Mouse (Mus musculus) gastrocnemius, postnatal 14 days (tissue): ENCODE data around the gene Rad54l2. TPM values are rescaled to one million over a fixed set of nuclear protein-coding genes. Genes with fewer than 3 reads are reported as not detected.

Experiments used
- DNase-seq: peaks from one replicate; pipeline ENCODE4 v3.0.0; 2021; ENCODE audit warnings: mixed read lengths
- intact Hi-C: fragments of 180-260 bp; cut with DNase I; formaldehyde crosslinking; loops from one replicate; pipeline ENCODE4 v1.15.1; 2025; ENCODE audit warnings: low total_unique reads
- long read RNA-seq, 2 experiments: library from polyadenylated mRNA; stranded (forward); transcript quantifications; one replicate each; pipeline ENCODE4 v2.0.0; 2021
- total RNA-seq, 2 experiments: library from RNA; stranded (reverse); gene quantifications; 2 replicates each; pipeline ENCODE4 v1.2.3; 2021

Gene Rad54l2
- 1 to 10 TPM; 6.6 to 7.1 TPM for total RNA-seq
- long read RNA-seq, experiment 1, partial matches to known transcripts = 0 of 2 reads
- long read RNA-seq, experiment 1, other reads (novel, unspliced or antisense) = 2 of 2 reads
- long read RNA-seq, experiment 2, partial matches to known transcripts = 0 of 1 reads
- long read RNA-seq, experiment 2, other reads (novel, unspliced or antisense) = 1 of 1 reads

DNA sequence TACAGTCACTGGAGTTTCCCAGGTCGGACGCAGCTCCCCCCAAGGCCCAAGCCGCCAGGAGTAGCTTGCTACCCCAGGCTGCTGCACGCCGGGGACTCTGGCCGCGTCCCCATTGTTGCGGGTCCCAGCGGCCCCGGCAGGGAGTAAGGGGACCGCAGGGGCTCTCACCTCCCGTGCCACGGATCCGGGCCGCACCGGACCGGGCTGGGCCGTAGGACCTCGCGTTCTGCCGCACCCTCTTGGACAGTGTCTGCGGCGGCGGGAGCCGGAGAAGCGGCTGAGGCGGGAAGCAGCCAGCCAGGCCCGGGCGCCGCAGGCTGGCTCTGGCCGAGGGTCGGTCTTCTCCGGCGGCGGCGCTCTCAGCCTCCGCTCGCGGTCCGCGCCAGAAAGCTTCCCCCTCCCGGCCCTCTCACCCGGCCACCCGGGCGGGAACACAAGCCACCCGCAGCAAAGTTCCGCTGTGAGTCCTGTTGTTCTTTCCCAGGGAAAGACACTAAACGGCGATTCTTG lies at the start of gene Rad54l2:
Gene Rad54l2, minus strand, starts transcription at position 383 of the 510 bp plus-strand sequence.
- intact Hi-C loops = no loop called here
- peak; percentile 88 for DNase-seq

DNA sequence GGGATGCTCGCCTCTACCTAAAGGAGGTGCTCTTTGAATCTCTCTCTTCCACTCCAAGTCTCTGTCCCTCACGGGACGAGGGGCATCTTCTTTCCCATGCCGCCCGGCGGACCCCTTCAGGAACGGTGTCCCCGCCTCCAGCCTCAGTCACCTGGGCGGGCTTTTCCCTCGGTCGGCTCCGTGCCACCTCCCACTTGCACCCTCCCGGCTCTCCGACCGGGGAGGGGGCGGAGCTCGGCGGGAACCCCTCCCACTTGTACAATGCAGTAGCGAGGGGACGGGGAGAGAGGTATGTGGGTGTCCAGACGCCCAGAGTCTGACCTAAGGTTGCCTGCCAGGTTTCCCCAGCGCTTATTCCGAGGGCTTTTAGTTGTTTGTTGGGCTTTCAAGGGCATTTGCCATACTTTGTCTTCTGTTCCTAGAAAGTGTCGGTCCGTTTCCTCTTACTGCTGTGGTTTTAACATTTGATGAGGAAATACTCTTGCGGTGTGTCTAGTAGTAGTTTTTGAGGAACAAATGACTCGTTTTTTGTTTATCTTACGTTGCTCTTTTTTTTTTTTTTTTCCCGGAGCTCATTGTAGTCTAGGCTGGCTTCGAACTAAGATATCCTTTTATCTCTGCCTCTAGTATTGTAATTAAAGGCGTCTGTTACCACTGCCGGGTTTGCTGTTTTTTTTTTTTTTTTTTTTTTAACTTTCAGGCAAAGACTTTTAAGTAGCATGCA lies 33.5 kb upstream of the Rad54l2 start:
- peak; percentile 87 for DNase-seq
- intact Hi-C loops = loop anchor here (10.0 kb wide), 1 partner anchor 62 kb away; the partner anchor contains the start of gene Rbm15b

DNA sequence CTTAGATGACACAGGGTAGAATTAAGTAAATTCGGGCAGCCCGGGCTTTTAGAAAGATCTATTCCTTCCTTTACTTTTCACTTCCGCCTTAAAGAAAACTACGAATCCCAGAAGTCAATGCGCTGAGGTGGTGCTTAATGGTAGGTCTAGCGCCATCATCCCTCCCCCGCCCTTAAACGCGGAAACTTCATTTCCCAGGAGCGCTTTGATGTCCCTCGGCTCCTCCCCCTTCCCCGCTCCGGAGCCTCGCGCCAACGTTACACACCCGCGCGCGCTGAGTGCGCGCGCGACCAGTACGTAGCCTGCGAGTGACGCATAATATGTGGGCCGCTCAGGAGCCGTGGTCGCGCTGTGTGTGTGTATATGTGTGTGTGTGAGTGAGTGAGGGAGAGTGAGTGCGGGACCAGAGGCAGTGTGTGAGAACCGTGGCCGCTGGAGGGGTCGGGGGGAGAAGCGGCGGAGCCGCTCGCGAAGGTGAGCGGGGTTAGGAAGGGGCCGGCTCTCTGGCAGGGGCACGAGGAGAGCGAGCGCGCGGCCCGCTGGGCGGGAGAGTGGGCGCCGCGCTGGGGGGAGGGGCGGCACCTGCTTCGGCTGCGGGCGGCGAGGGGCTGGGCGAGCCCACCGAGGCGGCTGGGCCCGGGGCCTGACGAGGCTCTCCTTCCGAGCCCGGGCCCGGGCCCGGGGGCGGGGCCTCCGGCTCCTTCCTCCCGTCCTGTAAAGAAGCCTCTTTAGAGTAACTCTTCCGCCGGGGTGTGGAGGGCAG lies 32.8 kb upstream of the Rad54l2 start, which contains the start of gene Dcaf1:
Gene Dcaf1, plus strand, starts transcription at position 257 of the 763 bp plus-strand sequence.
- DNase-seq = peak; percentile 94
- intact Hi-C loops = loop anchor here (10.0 kb wide), 1 partner anchor 63 kb away; the partner anchor contains the start of gene Rbm15b

DNA sequence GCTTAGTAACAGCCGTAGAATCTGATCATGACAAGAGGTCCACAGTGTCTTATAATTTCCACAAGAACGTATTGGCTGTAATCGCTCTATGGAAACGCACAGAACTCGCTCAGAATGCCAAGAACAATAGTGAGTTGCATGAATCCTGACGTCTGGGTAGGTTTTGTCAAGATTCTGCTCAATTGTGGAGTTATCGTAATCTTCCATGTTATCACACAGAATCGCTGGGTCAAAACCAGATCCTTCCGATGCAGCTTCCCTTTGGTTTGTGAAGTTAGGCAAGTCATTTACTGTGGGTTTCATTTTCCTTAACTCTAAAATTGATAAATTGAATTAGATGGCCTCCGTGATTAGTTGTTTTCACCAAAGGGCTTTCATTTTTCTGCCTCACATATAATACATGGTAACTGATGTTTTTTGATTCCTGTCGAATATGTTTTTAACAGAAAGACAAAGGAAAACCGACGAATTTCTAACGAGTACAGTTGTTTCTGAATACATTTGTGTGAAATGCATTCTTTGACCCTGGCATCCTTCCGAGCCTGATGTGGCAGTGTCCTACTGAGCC lies 32.1 kb upstream of the Rad54l2 start:
- DNase-seq = no peak
- intact Hi-C loops = loop anchor here (10.0 kb wide), 1 partner anchor 64 kb away; the partner anchor contains the start of gene Rbm15b

DNA sequence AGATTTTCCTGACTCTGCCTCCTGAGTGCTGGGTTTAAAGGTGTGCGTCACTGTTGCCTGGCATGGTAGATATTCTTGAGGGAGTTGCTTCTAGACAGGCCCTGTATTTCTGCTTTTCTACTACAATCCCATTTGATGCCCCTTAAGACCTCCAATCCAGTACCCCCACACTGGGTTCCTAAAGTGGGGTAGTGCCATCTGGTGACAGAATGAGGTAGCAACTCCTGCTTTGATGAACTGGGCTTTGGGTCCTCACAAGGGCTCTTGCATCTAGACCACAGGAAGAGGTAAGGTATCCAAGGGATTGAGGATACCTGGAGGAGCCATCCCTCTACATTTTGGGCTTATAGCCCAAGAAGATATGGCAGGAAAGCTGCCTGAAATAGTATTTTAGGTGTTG lies 30.2 kb upstream of the Rad54l2 start:
- DNase-seq = no peak
- intact Hi-C loops = loop anchor here (5.0 kb wide), 1 partner anchor 142 kb away; no protein-coding TSS in a partner anchor

DNA sequence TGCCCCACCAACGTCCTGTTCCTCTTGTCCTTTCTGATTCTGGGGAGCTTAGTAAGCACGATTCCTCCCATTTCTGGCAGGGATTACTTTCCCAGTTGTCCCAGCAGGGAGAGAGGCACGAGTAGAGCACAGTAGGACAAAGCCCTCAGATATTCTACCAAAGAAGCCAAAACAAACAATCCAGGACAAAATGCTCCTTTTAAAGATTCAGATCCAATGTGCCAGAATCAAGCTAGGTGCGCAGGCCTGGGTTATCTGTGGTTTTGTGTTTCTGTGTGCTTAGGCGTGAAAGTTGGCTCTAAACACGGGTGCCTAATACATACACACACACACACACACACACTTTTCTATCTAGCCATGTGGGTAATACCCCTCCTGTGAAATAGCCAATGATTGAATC lies 29.2 kb upstream of the Rad54l2 start:
- DNase-seq = no peak
- intact Hi-C loops = loop anchor here (5.0 kb wide), 1 partner anchor 141 kb away; no protein-coding TSS in a partner anchor

DNA sequence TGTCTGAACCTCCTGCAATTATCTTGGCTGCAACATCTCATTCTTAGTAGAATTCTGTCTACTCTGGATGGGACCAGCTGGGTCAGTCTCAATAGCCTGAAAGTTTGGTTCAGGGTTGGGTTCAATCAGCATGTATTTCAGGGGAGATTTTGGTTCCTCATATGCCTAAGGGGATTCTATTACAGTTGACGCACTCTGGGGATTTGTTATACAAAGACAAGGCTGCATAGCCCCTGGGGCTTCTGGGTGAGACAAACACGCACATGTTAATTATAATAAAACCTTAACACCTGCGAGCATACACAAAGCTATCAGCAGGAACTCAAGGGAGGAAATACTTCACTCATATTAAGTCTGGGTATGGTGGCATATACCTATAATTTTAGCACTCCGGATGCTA lies 17.5 kb upstream of the Rad54l2 start:
- intact Hi-C loops = no loop called here
- DNase-seq = no peak

DNA sequence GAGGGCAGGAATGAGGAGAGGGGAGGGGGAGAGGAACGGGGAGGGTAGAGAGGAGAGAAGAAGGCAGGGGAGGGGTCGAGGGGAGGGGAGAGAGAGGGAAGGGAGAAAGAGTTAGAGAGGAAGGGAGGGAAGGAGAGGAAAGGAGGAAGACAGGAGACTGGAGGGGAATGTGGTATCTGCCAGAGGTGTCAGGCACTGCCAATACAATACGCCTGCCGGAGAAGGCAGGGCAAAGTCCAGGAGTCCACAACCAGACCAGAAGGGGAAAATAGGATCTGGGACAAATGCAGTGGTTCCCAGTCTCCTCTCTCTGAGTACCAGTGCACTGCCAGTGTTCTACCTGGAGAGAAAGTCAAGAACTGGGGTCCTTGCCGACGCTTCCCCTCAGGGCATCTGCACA lies 1.8 kb upstream of the Rad54l2 start:
- no peak for DNase-seq
- intact Hi-C loops = no loop called here

DNA sequence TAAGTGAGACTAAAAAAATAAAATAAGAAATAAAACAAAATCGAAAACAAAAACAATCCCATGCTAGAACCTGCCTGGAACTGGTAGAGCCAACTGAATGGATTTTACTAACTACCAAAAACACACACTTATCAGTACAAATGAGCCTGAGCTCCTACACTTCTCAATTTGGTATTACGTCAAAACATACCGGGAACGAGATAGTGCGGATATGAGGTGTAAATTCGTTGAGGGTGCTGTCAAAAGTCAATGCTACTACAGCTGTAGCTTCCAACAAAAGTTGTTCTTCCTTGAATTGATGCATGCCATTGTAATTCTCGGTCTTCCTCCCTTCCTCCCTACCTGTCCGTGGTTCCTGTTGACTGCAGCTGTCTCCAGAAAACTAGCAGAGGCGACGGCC lies 369 bp upstream of the Rad54l2 start:
- intact Hi-C loops = no loop called here
- no peak for DNase-seq

DNA sequence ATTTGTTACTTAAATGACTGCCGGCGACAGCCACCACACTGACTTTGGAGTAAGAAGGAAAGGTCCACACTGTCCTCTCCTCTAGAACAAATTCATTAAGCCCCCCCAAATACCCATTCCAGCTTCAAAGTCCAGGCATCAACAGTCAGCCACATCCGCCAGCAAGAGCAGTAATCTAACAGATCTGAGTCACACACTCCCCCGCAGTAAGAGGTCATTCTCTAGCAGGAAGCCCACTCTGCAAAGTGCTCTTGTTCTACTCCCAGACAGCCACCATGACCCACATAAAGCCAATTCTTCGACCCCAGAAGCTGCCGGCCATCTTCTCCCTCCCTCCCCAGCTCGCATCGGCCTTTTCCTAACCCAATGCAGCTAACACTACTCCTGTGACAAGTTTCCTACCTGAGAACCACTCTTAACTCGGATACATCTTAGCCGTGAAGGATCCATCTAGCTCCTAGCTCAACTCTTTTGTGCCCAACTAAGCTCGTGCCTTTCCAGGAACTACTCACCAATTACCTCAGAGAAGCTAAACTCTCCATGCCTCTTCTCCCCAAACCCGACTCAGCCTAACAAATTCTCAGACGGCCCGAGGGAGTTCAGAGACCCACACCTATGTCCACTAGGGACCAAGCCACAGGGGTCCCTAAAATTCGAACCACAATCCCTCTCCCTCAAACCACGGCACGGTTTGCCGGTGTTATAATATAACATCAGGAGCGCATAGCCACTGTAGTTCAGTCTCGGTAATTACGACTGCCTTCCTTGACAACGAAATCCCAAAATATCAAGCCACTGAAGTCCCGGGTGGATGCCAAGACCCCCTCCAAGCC lies 799 bp downstream of the Rad54l2 start:
- intact Hi-C loops = no loop called here
- no peak for DNase-seq

DNA sequence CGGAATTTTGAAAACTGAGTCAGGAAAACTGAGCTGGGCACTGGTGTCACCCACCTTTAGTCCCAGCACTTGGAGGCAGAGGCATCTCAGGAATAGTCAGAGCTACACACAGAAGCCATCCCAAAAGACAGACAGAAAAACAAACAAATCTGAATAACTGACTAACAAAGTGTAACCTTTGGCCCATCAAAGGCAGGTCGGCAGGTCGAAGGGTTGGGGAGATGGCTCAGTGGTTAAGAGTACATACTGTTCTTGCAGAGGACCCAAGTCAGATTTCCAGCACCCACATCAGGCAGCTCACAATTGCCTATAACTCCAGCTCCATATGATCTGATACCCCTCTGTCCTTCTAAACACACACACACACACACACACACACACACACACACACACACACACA lies 3.8 kb downstream of the Rad54l2 start:
- DNase-seq = no peak
- intact Hi-C loops = no loop called here

DNA sequence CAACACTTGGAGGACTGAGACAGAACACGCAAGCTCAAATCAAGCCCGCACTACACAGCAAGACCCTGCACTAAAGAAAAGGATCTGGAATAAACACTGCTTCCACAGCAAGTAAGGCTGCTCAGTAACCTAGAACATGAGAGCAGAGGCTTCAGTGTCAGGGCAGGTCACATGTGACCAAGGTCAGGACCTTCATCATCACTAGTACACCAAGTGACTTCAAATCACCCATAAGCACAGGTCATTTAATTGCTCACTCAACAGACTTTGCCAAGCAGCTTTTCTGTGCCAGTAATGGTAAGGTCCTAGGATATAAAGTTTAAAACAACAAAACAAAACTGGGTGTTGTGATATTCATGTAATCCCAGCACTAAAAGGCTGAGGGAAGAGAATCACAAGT lies 5.4 kb downstream of the Rad54l2 start:
- intact Hi-C loops = no loop called here
- DNase-seq = no peak

DNA sequence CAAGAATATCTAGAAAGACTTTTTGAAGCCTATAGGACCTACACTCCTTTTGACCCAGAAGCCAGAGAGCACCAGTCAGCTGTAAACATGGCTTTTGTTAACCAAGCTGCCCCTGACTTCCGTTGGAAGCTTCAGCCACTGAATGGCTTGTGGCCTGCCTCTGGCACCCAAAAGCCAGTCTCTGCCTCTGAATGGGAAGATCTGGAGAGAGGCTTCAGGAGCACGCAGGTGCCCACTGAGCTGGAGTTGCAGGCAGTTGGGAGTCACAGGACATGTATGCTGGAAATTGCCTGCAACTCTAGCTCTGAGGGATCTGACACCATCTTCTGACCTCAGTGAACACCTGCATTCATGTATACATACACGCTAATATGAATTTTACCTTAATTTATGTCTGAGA lies 8.9 kb downstream of the Rad54l2 start:
- intact Hi-C loops = no loop called here
- DNase-seq = no peak

DNA sequence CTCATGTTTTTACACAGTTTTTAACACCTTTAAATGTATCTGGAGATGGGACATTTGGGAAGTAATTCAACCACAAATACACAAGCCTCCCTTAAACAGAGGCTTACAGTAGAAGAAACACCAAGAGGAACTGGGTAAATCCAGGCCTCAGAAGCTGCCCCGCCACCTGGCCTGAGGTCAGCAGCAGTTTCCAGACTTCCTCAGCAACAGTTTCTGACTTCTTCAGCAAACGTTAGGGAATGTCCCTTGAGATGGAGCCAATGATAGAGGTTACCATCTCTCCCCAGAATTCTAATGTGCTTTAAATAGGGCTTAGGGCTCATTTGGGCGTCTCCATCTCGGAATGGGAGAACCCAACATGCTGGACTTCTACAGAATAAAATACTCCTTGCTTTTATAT lies 10.7 kb downstream of the Rad54l2 start:
- no peak for DNase-seq
- intact Hi-C loops = no loop called here

DNA sequence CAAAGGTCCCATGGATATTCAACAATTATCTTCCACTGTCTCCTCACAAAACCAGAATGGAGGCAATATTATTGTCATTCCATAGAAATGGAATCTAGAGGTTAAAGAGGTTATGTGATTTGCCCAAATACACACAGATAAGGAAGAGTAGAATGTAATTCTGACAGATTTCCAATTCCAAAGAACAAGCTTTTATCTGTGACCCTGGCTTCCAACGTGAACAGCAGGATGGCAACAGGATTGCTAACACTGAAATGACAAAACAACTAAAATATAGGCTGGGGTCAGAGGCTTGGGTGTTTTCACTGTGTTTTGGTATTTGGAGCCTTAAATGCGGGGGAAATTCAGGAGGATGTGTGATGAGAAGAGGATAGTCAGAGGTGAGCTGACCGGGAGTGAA lies 11.6 kb downstream of the Rad54l2 start:
- intact Hi-C loops = no loop called here
- no peak for DNase-seq

DNA sequence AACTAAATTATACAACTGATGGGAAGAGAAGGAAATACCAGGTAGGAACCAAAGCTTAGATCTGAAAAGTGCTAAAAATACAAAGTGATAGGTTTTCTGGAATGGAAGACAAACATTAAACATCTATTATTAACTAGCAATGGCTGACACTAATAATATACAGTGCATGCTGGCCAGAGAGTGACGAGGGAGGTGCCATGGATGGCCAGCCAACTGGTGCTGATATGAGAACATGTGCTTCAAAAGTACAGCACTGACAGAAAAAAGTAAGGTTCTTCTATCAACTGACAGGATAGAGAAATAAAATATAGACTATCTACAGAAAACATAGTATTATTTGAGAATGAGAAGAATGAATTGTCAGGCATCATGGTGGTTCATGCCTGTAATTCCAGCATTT lies 12.9 kb downstream of the Rad54l2 start:
- intact Hi-C loops = no loop called here
- DNase-seq = no peak

DNA sequence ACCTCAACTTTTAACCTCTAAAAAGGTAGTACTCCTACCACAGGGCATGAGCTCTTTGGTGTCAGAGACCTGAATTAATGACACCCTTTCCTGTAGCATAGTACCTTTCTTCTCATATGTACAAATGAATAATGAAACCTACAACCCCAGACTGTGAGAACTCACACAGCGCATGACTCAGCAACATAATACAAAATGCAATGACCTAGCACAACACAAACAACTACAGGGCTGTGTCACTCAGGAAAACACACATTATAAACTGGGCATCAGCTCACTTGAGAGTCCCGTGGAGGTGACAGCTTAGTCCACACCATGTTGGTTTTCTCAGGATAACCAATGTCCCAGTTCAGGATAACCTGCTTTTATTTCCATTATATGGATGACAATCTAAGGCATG lies 17.2 kb downstream of the Rad54l2 start:
- intact Hi-C loops = no loop called here
- DNase-seq = no peak

DNA sequence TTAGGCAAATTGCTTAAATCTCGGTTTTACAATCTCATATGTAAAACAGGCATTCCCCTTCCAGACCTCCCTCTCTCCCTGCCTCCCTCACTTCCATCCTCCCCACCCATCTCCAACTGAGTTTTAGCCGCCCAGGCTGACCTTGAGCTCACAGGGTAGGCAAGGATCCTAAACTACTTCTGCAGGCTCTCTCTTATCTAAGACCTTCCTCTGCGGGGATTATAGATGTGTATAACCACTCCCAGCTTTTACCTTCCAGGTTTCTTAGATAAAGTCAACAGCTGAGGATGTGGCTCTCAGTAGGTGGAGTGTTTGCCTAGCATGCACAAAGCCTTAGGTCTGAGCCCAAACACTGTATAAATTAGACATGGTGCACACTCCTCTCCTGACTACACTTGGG lies 18.8 kb downstream of the Rad54l2 start:
- DNase-seq = no peak
- intact Hi-C loops = no loop called here

DNA sequence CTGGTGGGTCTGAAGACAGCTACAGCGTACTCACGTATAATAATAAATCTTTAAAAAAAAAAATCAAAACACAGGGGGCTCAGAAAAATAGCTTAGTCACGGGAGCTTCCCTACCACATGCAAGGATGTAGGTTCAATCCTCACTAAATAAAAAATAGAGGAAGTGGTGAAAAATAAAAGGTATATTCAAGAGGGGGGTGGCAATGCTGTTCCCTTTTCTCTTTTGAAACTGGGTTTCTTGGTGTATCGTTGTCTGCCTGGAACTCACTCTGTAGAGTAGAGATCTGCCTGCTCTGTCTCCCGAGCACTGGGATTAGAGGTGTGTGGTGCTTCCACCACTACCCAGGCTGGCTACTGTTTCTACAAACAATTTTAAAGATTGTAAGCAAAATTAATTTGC lies 19.2 kb downstream of the Rad54l2 start:
- intact Hi-C loops = no loop called here
- no peak for DNase-seq
